Mouse (Mus musculus): ENCODE results near the gene Rslcan18. TPM values are rescaled to one million over a fixed set of nuclear protein-coding genes. Genes with fewer than 3 reads are reported as not detected.

Gene Rslcan18
- polyA plus RNA-seq, 1 experiment from 2014 or later = 0.17 TPM

DNA sequence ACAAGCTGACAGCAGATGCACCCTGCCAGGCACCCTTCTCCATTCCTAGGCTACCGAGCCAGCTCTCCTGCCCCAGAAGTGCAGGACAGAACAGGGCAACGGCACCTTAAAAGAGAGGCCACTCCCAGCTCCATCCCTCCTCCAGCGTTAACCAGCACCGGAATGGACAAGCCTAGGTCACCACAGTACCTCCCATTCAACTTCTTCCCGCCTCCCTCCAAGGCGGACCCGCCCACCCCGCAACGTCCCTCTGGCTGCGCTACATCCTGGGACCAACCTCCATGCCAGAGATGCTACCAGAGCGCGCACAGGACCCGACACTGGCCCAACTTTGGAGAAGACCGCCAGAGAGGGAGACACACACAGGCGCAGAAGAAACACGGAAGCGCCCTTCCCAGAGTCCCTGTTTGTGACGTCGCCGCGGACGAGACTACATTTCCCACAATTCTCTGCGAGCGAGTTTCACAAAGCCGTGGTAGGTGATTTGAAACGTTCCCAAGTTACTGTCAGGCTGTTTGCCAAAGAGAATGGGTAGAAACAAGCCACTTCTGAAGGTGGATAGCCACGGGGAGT, 55.2 kb downstream of the Rslcan18 start, which contains the start of gene Zfp712:
Gene Zfp712, minus strand, starts transcription at position 385 of the 573 bp plus-strand sequence.
- Histone ChIP-seq H3K27ac (ENCODE audit: low read length) (peak within 1 kb of the TSS; percentile 88), H3K36me3 (ENCODE audit: control insufficient read depth, insufficient read depth) (no peaks in the 10 kb centered on the region), H3K9me3 (replicated peaks; ENCODE audit: control insufficient read depth, low read length) (no peaks in the 10 kb centered on the region), H3K9ac (ENCODE audit: low read depth, low read length) (peak within 1 kb of the TSS; percentile 68), H3K27me3 (ENCODE audit: control insufficient read depth, insufficient read depth, low read depth, low read length) (no peaks in the 10 kb centered on the region), H3K4me2 (ENCODE audit: low read depth, low read length) (peak within 1 kb of the TSS; percentile 70), H3K4me3 (ENCODE audit: low read depth, low read length) (peak within 1 kb of the TSS; percentile 70), H3K4me1 (ENCODE audit: control insufficient read depth, low read depth, low read length) (peaks cover 4% of the 10 kb centered on the region; the same call in 1 of the 2 replicates)
- WGBS (ENCODE audit: insufficient replicate concordance) = under 1% methylated on average over 27 of the region's 27 CpGs
- peak; percentile 99 for ATAC-seq (ENCODE audit: low read depth)

DNA sequence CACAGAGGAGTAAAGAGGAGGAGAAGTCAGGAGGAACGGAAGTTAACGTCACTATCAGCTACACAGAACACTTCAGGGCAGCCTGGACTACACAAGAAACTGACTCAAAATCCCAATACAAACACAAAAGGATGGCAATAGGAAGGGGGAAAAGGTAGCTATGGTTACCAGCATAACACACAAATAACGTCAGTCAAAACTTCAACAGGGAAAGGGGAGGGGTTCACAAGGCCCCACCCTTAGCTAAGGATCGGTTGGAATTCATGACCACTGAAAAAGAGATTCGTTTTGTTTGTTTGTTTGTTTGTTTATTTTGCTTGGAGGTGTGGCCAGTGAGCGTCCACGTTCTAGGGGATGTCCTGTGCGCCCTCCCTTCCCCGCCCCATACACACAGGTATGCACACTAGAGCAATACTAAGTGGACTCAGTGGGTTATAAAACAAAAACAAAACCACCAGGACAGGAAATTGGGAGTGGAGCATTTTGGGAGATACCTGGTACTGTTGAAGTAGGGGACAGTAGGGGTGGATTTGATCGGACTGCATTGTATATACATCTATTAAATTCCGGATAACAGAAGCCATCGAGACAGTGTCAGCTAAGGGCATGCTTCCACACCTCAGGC, 55.8 kb downstream of the Rslcan18 start:
- peak overlapping the region; percentile 70 for H3K4me2 ChIP-seq (ENCODE audit: low read depth, low read length)
- no peaks in the 10 kb centered on the region for H3K36me3 ChIP-seq (ENCODE audit: control insufficient read depth, insufficient read depth)
- no peaks in the 10 kb centered on the region for H3K27me3 ChIP-seq (ENCODE audit: control insufficient read depth, insufficient read depth, low read depth, low read length)
- peak; percentile 14 for ATAC-seq (ENCODE audit: low read depth)
- peaks cover 4% of the 10 kb centered on the region; the same call in 1 of the 2 replicates for H3K4me1 ChIP-seq (ENCODE audit: control insufficient read depth, low read depth, low read length)
- 5% methylated on average over 12 of the region's 12 CpGs for WGBS (ENCODE audit: insufficient replicate concordance)
- H3K9ac ChIP-seq (ENCODE audit: low read depth, low read length) = peak overlapping the region; percentile 68
- peak overlapping the region; percentile 70 for H3K4me3 ChIP-seq (ENCODE audit: low read depth, low read length)
- H3K27ac ChIP-seq (ENCODE audit: low read length) = peak overlapping the region; percentile 88
- H3K9me3 ChIP-seq (replicated peaks; ENCODE audit: control insufficient read depth, low read length) = no peaks in the 10 kb centered on the region

Other genes with a start within 250 kb of the Rslcan18 start
- 0.30 and 0.32 TPM in 2 replicates for gene Gm10767, start 211.3 kb downstream of the Rslcan18 start, polyA plus RNA-seq (2015; fragmentation: Nextera tagmentation; extraction: Ambion mirVana)
- gene Zfp712, start 55.1 kb downstream of the Rslcan18 start, polyA plus RNA-seq (2015; fragmentation: Nextera tagmentation; extraction: Ambion mirVana) = 0.74 and 0.80 TPM in 2 replicates
- 0.60 and 0.83 TPM in 2 replicates for gene Zfp708, start 18.3 kb downstream of the Rslcan18 start, polyA plus RNA-seq (2015; fragmentation: Nextera tagmentation; extraction: Ambion mirVana)
- gene Gm28557, start 7.7 kb downstream of the Rslcan18 start, polyA plus RNA-seq (2015; fragmentation: Nextera tagmentation; extraction: Ambion mirVana) = 1.1 and 1.2 TPM in 2 replicates
- gene Zfp759, start 5.4 kb upstream of the Rslcan18 start, polyA plus RNA-seq (2015; fragmentation: Nextera tagmentation; extraction: Ambion mirVana) = 0.44 and 0.49 TPM in 2 replicates
- gene Rsl1, start 56.9 kb upstream of the Rslcan18 start, polyA plus RNA-seq (2015; fragmentation: Nextera tagmentation; extraction: Ambion mirVana) = 1.3 TPM in 2 replicates
- gene Zfp455, start 78.2 kb upstream of the Rslcan18 start, polyA plus RNA-seq (2015; fragmentation: Nextera tagmentation; extraction: Ambion mirVana) = 0.28 and 0.35 TPM in 2 replicates
- 0.41 and 0.50 TPM in 2 replicates for gene Zfp458, start 162.2 kb upstream of the Rslcan18 start, polyA plus RNA-seq (2015; fragmentation: Nextera tagmentation; extraction: Ambion mirVana)
- gene Zfp457, start 190.2 kb upstream of the Rslcan18 start, polyA plus RNA-seq (2015; fragmentation: Nextera tagmentation; extraction: Ambion mirVana) = 0.46 TPM in 1 of 2 replicates, not detected in the other
- 0.65 and 0.75 TPM in 2 replicates for gene Zfp595, start 216.3 kb upstream of the Rslcan18 start, polyA plus RNA-seq (2015; fragmentation: Nextera tagmentation; extraction: Ambion mirVana)
- 0.19 TPM in 1 of 2 replicates, not detected in the other for gene Gm28044, start 244.3 kb upstream of the Rslcan18 start, polyA plus RNA-seq (2015; fragmentation: Nextera tagmentation; extraction: Ambion mirVana)
- gene Zfp953, start 244.3 kb upstream of the Rslcan18 start, polyA plus RNA-seq (2015; fragmentation: Nextera tagmentation; extraction: Ambion mirVana) = 0.62 and 0.63 TPM in 2 replicates